In genomic region chr10:70976633-70977032, GRCm38 (mm10) we compare ENCODE assay signal across 9 mouse cellular contexts.
"Had no signal": no experiment of that assay in that cellular context is flagged by ENCODE, and none has a peak within 500 bp of the region (broad histone marks: within the 10 kb centered on the region; RNA-seq: fewer than 3 reads in every experiment).

No protein-coding gene starts in this region.

- ATAC-seq: midbrain, embryonic 13.5 days had no signal

- H3K27me3 ChIP-seq: liver, embryonic 13.5 days; midbrain, embryonic 13.5 days had no signal

- H3K27ac ChIP-seq: left cerebral cortex, adult 2 months; liver, embryonic 13.5 days; macrophage; midbrain, embryonic 13.5 days had no signal

- DNase-seq: kidney, postnatal 10 days; layer of hippocampus, postnatal 36 days; liver, embryonic 13.5 days; lung, adult 2 months; lung, postnatal 14 days; thymus, postnatal 25 days had no signal

- H3K4me2 ChIP-seq: liver, embryonic 13.5 days; midbrain, embryonic 13.5 days had no signal

- H3K4me3 ChIP-seq: left cerebral cortex, adult 2 months; liver, embryonic 13.5 days; midbrain, embryonic 13.5 days had no signal

- H3K36me3 ChIP-seq: liver, embryonic 13.5 days; midbrain, embryonic 13.5 days had no signal

- H3K9ac ChIP-seq: liver, embryonic 13.5 days; midbrain, embryonic 13.5 days had no signal

- H3K4me1 ChIP-seq: liver, embryonic 13.5 days had no signal

- H3K9me3 ChIP-seq: midbrain, embryonic 13.5 days had no signal
